Mouse (Mus musculus): Measurements from ENCODE around the gene Taok1.
"Not testable (repeated sequence)": the region's sequence is repeated elsewhere in the genome, so short reads cannot be mapped to it uniquely, and the experiment has no call there.

Taok1 gene

DNA sequence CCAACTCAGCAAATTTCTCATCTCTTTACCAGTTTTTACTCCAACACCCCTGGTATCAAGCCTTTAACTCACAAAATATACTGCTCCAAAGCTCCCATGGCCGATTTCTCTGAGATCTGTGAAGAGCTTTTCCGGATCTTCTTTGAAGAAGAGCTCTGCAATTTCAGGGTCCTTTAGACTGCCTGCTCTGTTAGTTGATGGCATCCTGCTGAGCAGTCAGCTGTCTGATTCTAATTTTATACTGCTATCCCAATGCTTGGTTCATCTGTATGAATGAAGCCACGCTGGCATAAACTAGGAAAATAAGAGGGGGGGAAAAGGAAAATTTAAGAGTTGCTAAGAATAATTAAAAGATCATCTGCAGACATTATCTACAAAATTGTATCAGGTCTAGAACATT is 22.4 kb downstream of the Taok1 start:
- DNase-seq (ENCODE audit: low spot score in 2 of 2), result no peak

DNA sequence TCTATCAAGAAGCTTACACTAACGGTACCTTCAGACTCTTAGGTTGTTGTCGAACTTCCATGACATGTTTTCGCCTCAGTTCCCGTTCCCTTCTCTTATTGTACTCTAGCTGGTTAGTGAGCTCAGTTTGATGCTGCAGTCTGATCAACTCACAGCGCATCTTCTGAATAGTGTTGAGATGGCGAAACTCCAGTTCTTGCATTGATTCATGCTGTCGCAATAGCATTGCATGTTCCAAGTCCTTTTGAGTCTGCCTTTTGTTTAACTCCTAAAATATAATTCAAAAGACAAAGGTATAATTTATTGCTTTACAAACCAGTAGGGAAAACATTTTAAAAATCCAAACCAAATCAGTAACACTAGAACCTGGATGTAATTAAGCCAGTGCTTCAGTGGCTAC is 62.4 kb downstream of the Taok1 start:
- DNase-seq (ENCODE audit: low spot score in 2 of 2), result no peak

DNA sequence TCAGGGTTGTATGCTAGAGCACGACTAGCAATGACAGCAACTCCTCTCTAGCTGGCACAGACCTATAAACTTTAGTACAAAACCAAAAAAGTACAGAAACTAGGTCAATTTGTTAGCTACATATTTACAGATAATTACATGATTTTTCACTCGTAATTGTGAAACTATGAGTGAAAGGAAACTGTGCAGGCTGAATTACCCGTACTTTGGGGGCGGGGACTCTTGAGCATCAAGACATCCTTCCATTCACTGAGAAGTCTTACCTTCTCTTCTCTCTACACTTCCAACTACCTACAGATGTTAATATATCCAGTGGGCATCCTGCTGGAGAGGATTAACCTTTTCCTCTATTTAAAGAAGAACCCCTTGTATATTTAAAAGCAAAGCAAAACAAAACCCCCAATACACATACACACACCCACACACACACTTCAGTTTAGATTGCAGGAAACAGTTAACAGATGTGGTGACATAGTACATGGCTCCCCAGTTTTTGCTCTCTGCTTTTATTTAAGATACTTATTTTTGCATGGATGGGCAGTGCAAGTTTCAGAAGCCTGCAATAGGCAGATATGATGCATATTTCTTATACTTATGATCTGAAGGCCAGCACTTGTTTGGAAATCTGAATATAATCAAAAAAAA is 75.3 kb downstream of the Taok1 start:
- DNase-seq (ENCODE audit: low spot score in 2 of 2), result no peak

GRCm38 (mm10) chr11:77530862-77531261 is 76.8 kb downstream of the Taok1 start:
- DNase-seq (ENCODE audit: low spot score in 2 of 2), result no peak

GRCm38 (mm10) chr11:77529644-77530043 is 78.0 kb downstream of the Taok1 start:
- no peak for DNase-seq (ENCODE audit: low spot score in 2 of 2)

GRCm38 (mm10) chr11:77528420-77528819 is 79.2 kb downstream of the Taok1 start:
- DNase-seq (ENCODE audit: low spot score in 2 of 2), result not testable (repeated sequence)

DNA sequence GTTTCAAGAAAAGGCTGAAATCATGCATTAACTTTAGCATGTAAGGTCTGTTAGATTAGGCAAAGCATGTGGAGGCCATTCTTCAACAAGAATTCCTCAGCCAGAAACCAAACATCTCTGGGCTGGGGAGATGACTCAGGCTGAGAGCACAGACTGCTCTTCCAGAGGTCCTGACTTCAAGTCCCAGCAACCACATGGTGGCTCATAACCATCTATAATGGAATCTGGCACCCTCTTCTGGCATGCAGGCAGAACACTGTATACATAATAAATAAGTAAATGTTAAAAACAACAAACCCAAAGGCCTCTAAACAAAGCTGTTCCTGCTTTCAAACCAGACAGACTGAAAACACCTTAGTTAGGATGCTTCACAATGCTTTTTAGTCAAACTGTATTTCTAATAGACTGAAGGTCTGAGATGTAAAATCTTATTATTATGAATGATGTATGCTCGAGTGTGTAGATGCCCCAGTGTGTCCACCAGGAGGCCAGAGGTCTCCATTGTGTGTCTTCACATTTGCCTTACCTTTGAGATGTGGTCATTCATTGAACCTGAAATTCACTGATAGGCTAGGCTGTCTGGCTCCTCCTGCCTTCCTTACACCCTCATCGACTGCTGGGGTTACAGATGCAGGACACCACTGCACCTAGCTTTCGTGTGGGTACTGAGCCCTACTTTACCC is 81.7 kb downstream of the Taok1 start:
- DNase-seq (ENCODE audit: low spot score in 2 of 2), result no peak

- peak in 1 of 2 experiments; percentile 37 for DNase-seq (ENCODE audit: low spot score in 2 of 2)
Observed at GRCm38 (mm10) chr11:77520601-77521529, 86.8 kb downstream of the Taok1 start.

DNA sequence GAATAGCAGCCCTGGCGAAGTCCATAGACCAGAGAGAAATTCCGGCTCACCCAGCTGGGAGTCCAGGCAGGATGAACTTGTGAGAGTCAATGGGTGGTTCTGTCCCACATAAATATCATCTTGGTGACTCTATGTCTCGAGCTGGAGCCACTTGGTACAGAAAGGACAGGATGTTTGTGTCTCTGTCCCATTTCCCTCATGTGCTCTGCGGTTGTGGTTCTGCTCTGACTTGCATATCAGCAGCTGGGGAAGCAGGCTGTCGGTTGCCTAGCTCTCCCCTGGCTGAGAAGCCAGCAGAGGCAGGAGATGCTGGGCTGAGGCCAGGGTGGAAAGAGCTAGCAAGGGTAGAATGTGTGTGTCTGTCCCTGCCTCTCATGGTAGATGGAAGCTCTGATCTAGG is 88.6 kb downstream of the Taok1 start, which contains the start of gene Gm10392:
Gene Gm10392, minus strand, starts transcription at position 156 of the 400 bp plus-strand sequence.
- DNase-seq (ENCODE audit: low spot score in 2 of 2), result peak in 1 of 2 experiments; percentile 22

DNA sequence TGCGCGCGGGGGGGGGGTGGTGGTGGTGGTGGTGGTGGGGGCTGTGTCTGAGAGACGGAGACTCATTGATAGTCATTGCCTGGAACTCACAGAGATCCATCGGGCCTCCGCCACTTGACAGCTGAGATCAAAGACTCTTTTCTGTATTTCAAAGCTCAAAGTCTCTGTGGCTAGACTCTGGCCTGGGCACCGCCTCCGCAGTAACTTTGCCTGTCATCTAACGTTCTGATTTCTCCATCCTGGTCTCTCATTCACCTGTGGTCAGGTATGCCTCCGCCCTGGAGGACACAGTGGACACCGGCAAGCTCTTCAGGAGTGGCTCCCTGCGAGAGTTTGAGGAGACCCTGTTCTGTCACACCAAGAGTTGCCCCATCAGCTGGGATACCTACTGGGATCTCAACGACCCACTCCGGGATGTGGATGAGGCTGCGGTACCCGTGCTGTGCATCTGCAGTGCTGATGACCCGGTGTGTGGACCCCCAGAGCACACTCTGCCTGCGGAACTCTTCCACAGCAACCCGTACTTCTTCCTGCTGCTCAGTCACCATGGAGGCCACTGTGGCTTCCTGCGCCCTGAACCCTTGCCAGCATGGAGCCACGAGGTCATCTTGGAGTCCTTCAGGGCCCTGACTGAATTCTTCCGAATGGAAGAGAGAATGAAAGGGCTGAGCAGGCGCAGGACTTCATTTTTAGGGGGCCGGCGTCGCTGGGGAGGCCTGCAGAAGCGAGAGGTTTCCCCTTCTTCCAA is 89.4 kb downstream of the Taok1 start:
- DNase-seq (ENCODE audit: low spot score in 2 of 2), result no peak

DNA sequence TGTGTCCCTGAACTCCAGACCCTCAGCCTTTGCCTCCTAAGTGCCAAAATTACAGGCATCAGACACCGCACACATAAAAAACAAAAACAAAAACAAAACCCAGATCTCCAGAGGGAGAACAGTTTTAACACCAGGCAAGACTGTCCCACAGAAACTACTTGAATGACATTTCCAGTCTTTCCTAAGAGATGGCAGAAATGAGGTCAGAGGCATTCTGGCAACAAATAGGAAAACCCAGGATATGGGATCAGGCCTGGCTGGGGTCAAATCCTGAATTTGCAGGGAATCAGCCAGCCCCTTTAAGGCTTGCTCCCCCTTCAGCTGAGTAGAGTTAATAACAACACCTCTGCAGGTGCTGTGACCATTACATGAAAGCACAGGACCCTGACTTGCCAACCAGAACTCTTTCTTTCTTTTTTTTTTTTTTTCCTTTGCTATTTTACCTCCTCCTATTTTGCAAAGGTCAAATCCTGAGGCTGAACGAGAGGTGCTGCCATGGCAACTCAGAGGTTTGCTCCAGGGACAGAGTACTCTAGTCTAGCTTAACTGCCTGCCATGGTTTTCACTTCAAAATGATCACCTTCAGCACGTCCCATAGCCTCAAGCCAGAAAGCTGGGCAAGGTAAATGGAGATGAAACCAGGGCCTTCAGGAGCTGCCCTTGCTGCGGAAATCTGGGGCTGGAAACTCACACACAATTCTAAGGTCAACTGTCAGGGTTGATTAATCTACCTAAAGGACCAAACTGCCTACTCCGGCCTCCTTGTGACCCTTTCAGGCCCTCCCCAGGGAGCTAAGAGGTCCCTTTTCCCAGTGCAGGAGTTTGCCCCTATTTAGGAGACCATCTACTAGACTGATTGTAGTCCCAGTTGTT is 90.8 kb downstream of the Taok1 start:
- no peak for DNase-seq (ENCODE audit: low spot score in 2 of 2)

- no peak for DNase-seq (ENCODE audit: low spot score in 2 of 2)
Observed at GRCm38 (mm10) chr11:77515637-77516552, 91.7 kb downstream of the Taok1 start, which contains the start of gene Trp53i13. Gene Trp53i13, minus strand, starts transcription at chr11:77515980.

DNA sequence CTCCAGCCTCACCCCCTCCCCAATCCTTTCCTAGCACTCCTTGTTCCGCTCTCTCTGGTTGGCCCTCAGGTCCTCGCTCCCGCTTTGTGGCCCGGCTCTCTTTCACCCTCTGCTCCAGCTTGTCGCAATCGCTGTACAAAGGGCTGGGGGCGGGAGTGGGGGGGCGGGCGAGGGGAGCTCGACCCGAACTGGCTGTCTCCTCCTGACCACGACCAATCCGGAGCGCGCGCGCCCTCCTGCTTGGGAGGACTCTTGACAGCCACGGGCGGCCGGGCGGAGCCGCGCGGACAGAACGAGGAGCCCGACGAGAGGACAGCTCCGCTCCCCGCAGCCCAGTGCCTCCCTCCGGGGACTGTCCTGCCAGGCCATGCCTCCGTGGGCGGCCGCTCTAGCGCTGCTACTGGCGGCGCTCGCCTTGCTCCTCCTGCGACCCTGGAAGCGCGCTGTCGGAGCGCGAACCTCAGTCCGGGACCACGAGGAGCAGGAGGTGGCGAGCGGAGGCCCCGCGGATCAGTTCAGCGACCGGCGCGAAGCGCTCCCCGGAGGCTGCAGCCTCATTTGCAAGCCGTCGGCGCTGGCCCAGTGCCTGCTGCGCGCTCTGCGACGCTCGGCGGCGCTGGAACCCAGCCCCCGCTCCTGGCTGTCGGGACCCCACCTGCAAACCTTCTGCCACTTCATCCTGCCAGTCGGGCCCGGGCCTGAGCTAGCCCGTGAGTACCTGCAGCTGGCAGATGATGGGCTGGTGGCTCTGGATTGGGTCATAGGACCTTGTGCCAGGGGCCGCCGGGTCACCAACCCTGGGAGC is 92.6 kb downstream of the Taok1 start, which contains the start of gene Abhd15:
Gene Abhd15, plus strand, starts transcription at position 290 of the 805 bp plus-strand sequence.
- DNase-seq (ENCODE audit: low spot score in 2 of 2), result peak in 1 of 2 experiments; percentile 54

DNA sequence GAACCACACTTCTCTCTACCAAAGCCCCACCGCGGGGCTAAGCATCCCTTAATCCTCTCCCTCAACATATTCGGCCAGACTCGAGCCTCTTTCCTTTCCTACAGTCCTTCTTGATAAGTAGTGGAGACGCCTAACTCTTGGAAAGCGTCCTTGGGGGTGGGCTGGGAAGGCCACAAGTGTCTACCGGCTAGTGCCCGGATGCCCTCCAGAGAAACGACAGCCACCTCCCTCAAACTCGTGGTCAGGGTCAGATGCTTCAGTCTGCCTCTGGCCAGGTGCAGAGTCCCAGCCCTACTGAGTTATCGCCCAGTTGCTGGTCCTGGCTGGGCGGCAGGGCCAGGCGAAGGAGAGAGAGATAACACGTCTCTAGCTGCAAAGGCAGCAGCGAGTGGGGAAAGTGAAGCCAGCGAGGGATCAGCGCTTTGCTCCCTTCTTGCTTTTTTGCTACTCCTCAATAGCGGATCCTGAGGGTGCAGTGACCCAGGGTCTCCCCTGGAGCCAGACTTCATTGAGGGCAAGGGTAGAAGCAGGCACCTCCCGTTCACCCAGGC is 93.3 kb downstream of the Taok1 start:
- DNase-seq (ENCODE audit: low spot score in 2 of 2), result no peak

- DNase-seq (ENCODE audit: low spot score in 2 of 2), result no peak
Observed at GRCm38 (mm10) chr11:77513811-77514170, 93.8 kb downstream of the Taok1 start.

DNA sequence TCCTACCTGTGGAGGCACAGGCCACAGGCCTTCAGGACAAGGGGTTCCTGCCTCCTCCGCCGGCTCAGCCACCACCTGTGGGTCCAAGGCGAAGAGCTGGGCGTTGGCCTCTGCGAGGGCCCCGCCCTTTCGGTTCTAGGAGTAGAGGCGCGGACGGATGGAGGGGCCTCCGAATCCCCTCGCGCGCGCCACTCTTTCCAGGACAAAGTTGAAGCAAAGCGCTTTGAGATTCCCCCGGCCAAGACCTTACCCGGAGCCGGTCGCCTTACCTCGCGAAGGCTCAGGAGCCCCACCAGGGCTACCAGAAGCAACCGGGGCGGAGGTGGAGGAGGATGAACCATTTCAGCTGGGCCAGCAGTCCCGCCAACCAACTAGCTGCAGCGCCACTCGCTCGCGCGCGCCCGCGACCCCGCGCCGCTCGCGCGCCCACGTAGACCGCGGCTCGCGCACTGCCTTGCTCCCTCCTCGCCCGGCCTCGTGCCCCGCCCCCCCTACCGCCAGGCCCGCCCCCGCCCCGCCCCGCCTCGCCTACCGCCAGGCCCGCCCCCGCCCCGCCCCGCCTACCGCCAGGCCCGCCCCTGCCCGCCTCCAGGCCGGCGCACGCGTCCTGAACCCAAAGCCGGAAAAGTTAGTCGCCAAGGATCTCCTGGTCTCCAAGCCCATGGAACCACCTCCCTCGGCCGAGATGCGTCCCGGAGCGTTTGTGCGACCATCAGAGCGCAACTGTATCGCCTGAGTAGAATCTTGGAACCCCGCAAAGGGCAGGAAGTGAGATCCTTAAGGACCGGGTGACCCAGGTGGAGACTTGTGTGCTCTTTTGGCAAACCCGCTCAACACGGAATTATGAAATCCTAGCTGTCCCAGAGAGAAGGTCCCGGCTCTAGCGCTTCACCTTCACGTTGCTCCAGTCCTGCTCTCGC is 94.5 kb downstream of the Taok1 start:
- peak in 1 of 2 experiments; percentile 44 for DNase-seq (ENCODE audit: low spot score in 2 of 2)

- no peak for DNase-seq (ENCODE audit: low spot score in 2 of 2)
Observed at GRCm38 (mm10) chr11:77511336-77511735, 96.3 kb downstream of the Taok1 start.

Measured in frontal cortex, postnatal 14 days (tissue).